In the genomic region with DNA sequence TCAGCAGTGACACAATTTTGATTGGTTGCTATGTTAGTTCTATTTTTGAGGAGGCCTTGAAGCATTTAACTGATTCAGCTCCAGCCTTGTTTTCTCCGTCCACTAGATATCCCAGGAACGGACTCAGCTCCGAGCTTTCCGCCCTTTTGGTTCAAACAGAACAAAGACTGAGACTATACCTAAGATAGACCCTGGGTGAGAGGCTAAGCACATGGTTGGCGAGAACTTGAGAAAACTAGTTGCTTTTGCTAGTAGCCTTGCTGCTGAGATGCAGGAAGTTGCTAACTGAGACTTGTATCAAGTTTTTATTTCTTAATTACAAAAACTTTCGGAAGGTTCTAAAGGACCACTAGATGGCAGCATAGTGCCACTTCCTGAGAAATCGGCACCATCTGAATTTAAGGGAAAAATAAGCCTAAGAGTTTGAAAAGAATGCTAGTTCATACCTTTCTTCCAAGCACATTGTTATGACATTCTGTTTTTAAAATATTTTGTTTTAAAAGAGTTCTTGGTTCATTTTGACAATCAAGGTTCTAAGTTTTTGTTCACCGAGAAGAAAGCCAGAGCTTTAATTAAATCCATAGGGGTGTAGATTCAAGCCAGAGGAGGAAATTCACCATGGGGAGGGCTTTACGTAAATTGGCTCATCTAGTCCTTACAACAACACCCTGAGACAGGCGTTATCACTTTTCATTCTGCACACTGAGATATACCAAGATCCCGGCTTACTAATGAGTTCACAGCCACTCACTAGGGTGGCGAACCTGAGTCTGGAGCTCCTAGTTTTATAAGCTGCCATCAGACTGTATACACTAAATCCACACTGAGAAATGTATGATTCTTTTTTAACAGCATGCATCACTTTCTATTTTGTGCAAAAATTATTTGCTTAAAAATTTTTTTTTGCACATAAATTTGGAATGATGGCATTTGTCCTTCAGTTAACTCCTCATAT, we compare ENCODE assay signal across 8 mouse cellular contexts. TPM values are rescaled to one million over a fixed set of nuclear protein-coding genes. Genes with fewer than 3 reads are reported as not detected.
A peak's percentile ranks its signal among the peaks of the same experiment; 100 is the strongest.
DNase-seq lines count a peak whose midpoint lies in the region; ATAC-seq and TF ChIP-seq lines count a peak whose summit lies in the region.

No protein-coding gene starts in this region.

- H3ac ChIP-seq in myocyte (ENCODE audit: control insufficient read depth, insufficient read length) = no peak overlapping the region

- H3K4me2 ChIP-seq in hindbrain, postnatal 0 days (ENCODE audit: low read depth, low read length) = 0 out of 2 replicates have a peak overlapping the region, but pooled peaks have one; percentile 18
- peak overlapping the region; percentile 41 for H3K4me2 ChIP-seq in myocyte (ENCODE audit: low read depth)

- no peaks in the 10 kb centered on the region for H3K36me3 ChIP-seq in hindbrain, postnatal 0 days (ENCODE audit: insufficient read depth, low read length)
- no peaks in the 10 kb centered on the region for H3K36me3 ChIP-seq in myocyte (ENCODE audit: control insufficient read depth, insufficient read depth)

- WGBS in hindbrain, postnatal 0 days = 50% methylated on average over 12 of the region's 12 CpGs

- TF ChIP-seq CTCF in gastrocnemius, adult 2 months (IDR thresholded peaks at IDR 0.05) = peak; percentile 84
- peak; percentile 78 for TF ChIP-seq CTCF in hindbrain, postnatal 0 days (IDR thresholded peaks at IDR 0.05; ENCODE audit: low read depth)

- no peaks in the 10 kb centered on the region for H3K79me2 ChIP-seq in myocyte (ENCODE audit: control insufficient read depth, insufficient read depth)

- ATAC-seq in hindbrain, postnatal 0 days = no peak

- no peak for DNase-seq in gastrocnemius, adult 2 months
- no peak for DNase-seq in gastrocnemius, postnatal 10 days
- peak; percentile 73 for DNase-seq in 416B (ENCODE audit: low read depth)
- peak; percentile 15 for DNase-seq in adrenal gland, postnatal 14 days
- peak; percentile 83 for DNase-seq in hindbrain, postnatal 0 days (ENCODE audit: low spot score)
- no peak for DNase-seq in right cerebral cortex, postnatal 25 days
- no peak for DNase-seq in cerebellum, adult 8-10 months

- H3K27me3 ChIP-seq in hindbrain, postnatal 0 days (ENCODE audit: insufficient read depth, low read length) = no peaks in the 10 kb centered on the region
- H3K27me3 ChIP-seq in myocyte (ENCODE audit: control insufficient read depth, insufficient read depth, insufficient read length) = peaks cover 6% of the 10 kb centered on the region

- no peak overlapping the region for H3K9ac ChIP-seq in hindbrain, postnatal 0 days (replicated peaks; ENCODE audit: low read length)

- no peaks in the 10 kb centered on the region for H3K4me1 ChIP-seq in hindbrain, postnatal 0 days (ENCODE audit: insufficient read depth, low read length)

- peak overlapping the region; percentile 32; the same call in 1 of the 2 replicates for H3K4me3 ChIP-seq in gastrocnemius, adult 2 months
- H3K4me3 ChIP-seq in hindbrain, postnatal 0 days (ENCODE audit: low read length) = no peak overlapping the region
- H3K4me3 ChIP-seq in myocyte = no peak overlapping the region

- H3K9me3 ChIP-seq in hindbrain, postnatal 0 days (ENCODE audit: low read length) = no peaks in the 10 kb centered on the region

- intact Hi-C loops in gastrocnemius, adult 2 months (cut with DNase I) = no loop called here

- no peak overlapping the region for H3K27ac ChIP-seq in gastrocnemius, adult 2 months
- H3K27ac ChIP-seq in hindbrain, postnatal 0 days = no peak overlapping the region

- no peak for TF ChIP-seq POLR2A in myocyte (IDR thresholded peaks at IDR 0.05; ENCODE audit: insufficient read length, low read depth)

TF ChIP-seq in myocyte, 11 proteins besides CTCF, POLR2A, EP300 and RAD21:
- TF ChIP-seq REST (IDR thresholded peaks at IDR 0.05; ENCODE audit: insufficient read depth, insufficient read length) = no peak
- TF ChIP-seq E2F4 (IDR thresholded peaks at IDR 0.05; ENCODE audit: insufficient read depth) = no peak
- TF ChIP-seq MAX (IDR thresholded peaks at IDR 0.05; ENCODE audit: low read depth) = no peak
- TF ChIP-seq USF1 (IDR thresholded peaks at IDR 0.05; ENCODE audit: low read depth) = no peak
- TF ChIP-seq SRF (IDR thresholded peaks at IDR 0.05; ENCODE audit: control insufficient read depth, insufficient read length, low read depth) = no peak

RNA-seq across cellular contexts. Expression of a gene that starts 20.5 kb away (rescaled TPM):
- 100 to 1,000 TPM; 643 to 672 TPM for total RNA-seq in gastrocnemius, adult 2 months (2021)
- 100 to 1,000 TPM; 461 to 588 TPM for total RNA-seq in gastrocnemius, postnatal 10 days (2021)
- 71.7 and 74.4 TPM in 2 replicates for total RNA-seq in adrenal gland, postnatal 14 days (2021)
- total RNA-seq in hindbrain, postnatal 0 days (2014; rRNA removed) = 49.0 and 51.9 TPM in 2 replicates
- 31.0 and 33.1 TPM in 2 replicates for polyA plus RNA-seq in hindbrain, postnatal 0 days (2015; fragmentation: Nextera tagmentation; extraction: Ambion mirVana)
- 55.2 TPM for polyA plus RNA-seq in myocyte (2012; fragmentation: generic; extraction: Trizol)

RNA-seq across cellular contexts. Expression of a gene that starts 42.1 kb away (rescaled TPM):
- total RNA-seq in gastrocnemius, adult 2 months (2021) = 10 to 100 TPM in 1 of 2 experiments, 1 to 10 TPM in 1; 9.9 to 14.0 TPM
- total RNA-seq in gastrocnemius, postnatal 10 days (2021) = 10 to 100 TPM; 20.9 to 27.9 TPM
- total RNA-seq in adrenal gland, postnatal 14 days (2021) = 32.1 and 36.7 TPM in 2 replicates
- 21.5 and 22.4 TPM in 2 replicates for total RNA-seq in hindbrain, postnatal 0 days (2014; rRNA removed)
- polyA plus RNA-seq in hindbrain, postnatal 0 days (2015; fragmentation: Nextera tagmentation; extraction: Ambion mirVana) = 62.4 and 65.6 TPM in 2 replicates
- 43.5 TPM for polyA plus RNA-seq in myocyte (2012; fragmentation: generic; extraction: Trizol)

RNA-seq across cellular contexts. Expression of a gene that starts 42.4 kb away (rescaled TPM):
- total RNA-seq in gastrocnemius, adult 2 months (2021) = under 1 TPM in 1 of 2 experiments, not detected in 1; 0.08 TPM
- total RNA-seq in gastrocnemius, postnatal 10 days (2021) = 1 to 10 TPM; 3.7 to 4.5 TPM
- 8.1 and 9.1 TPM in 2 replicates for total RNA-seq in adrenal gland, postnatal 14 days (2021)
- total RNA-seq in hindbrain, postnatal 0 days (2014; rRNA removed) = 2.7 and 4.8 TPM in 2 replicates
- 6.1 and 7.8 TPM in 2 replicates for polyA plus RNA-seq in hindbrain, postnatal 0 days (2015; fragmentation: Nextera tagmentation; extraction: Ambion mirVana)
- 8.4 TPM for polyA plus RNA-seq in myocyte (2012; fragmentation: generic; extraction: Trizol)

Comparison
In these comparisons a context has a peak if more than half of its experiments do, and no peak if none do; other contexts are left out.
1. DNase-seq: peak in 416B (single experiment), adrenal gland, postnatal 14 days (single experiment) and hindbrain, postnatal 0 days (single experiment); none in gastrocnemius, adult 2 months (single experiment), gastrocnemius, postnatal 10 days (single experiment), right cerebral cortex, postnatal 25 days (single experiment) and cerebellum, adult 8-10 months (single experiment).